Mouse (Mus musculus) ES-Bruce4 (cell line): ENCODE results near the gene Rpl36al. TPM values are rescaled to one million over a fixed set of nuclear protein-coding genes. Genes with fewer than 3 reads are reported as not detected.
A peak's percentile ranks its signal among the peaks of the same experiment; 100 is the strongest.

Experiments used
- H3K27ac ChIP-seq: 2 replicates; pipeline ENCODE4 v1.5.1; 2012; ENCODE audit warnings: low read length, inconsistent platforms; ENCODE audit not compliant: insufficient read depth
- H3K27me3 ChIP-seq: 2 replicates; pipeline ENCODE4 v1.6.1; 2012; ENCODE audit warnings: mild to moderate bottlenecking, low read length, inconsistent platforms; ENCODE audit not compliant: control insufficient read depth, poor library complexity, insufficient read depth, severe bottlenecking
- H3K36me3 ChIP-seq: 2 replicates; pipeline ENCODE4 v1.6.1; 2012; ENCODE audit warnings: inconsistent platforms, mild to moderate bottlenecking, low read length, moderate library complexity; ENCODE audit not compliant: control insufficient read depth, poor library complexity, insufficient read depth, severe bottlenecking
- H3K4me1 ChIP-seq: one replicate; pipeline ENCODE4 v1.8.1; 2011; ENCODE audit warnings: low read length; ENCODE audit not compliant: control insufficient read depth, insufficient read depth
- H3K4me3 ChIP-seq: 2 replicates; pipeline ENCODE4 v1.5.1; 2011; ENCODE audit warnings: low read depth, mild to moderate bottlenecking, low read length
- H3K9ac ChIP-seq: 2 replicates; pipeline ENCODE4 v1.6.1; 2012; ENCODE audit warnings: low read depth, mild to moderate bottlenecking, inconsistent platforms; ENCODE audit not compliant: poor library complexity, severe bottlenecking
- H3K9me3 ChIP-seq: replicated peaks from 2 replicates; pipeline ENCODE4 v1.6.1; 2012; ENCODE audit warnings: mild to moderate bottlenecking, low read length, inconsistent platforms; ENCODE audit not compliant: control insufficient read depth, poor library complexity, insufficient read depth, severe bottlenecking
- CTCF ChIP-seq: IDR thresholded peaks from one replicate; pipeline ENCODE4 v1.8.1; 2011; ENCODE audit warnings: low read depth, low read length
- EP300 ChIP-seq: IDR thresholded peaks from 2 replicates; pipeline ENCODE4 v1.6.1; 2011; ENCODE audit warnings: low read depth, low read length; ENCODE audit not compliant: insufficient read depth
- POLR2A ChIP-seq: IDR thresholded peaks from one replicate; pipeline ENCODE4 v1.8.1; 2011; ENCODE audit warnings: low read length; ENCODE audit not compliant: insufficient read depth
- polyA plus RNA-seq: library from polyadenylated mRNA; stranded (reverse); fragments of >200 nt; gene quantifications from 2 replicates; pipeline ENCODE4 v1.2.4, GENCODE M21; 2011; ENCODE audit warnings: low read depth; ENCODE audit not compliant: missing spikeins, insufficient read depth, insufficient read length

Rpl36al gene
- polyA plus RNA-seq, 1 experiment, result 714 TPM

DNA sequence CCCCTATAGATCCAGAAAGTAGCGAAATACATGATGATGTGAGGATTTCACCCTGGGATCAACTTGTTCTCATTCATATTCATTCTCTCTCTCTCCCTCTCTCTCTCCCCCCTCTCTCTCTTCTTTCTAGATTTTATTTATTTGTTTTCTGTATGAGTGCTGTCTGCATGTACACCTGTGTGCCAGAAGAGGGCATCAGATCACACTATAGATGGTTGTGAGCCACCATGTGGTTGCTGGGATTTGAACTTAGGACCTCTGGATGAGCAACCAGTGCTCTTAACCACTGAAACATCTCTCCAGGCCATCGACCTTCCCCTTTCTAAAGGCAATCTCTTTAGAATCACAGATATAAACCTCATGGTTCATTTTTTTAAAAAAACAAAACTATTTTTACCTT, 24.6 kb upstream of the Rpl36al start:
- TF ChIP-seq CTCF, result peak; percentile 15
- no peak for TF ChIP-seq POLR2A
- H3K27ac ChIP-seq, result no peak overlapping the region
- H3K9me3 ChIP-seq, result no peaks in the 10 kb centered on the region
- H3K4me1 ChIP-seq, result no peaks in the 10 kb centered on the region
- H3K27me3 ChIP-seq, result no peaks in the 10 kb centered on the region
- H3K36me3 ChIP-seq, result peaks cover 12% of the 10 kb centered on the region
- no peak overlapping the region for H3K4me3 ChIP-seq
- H3K9ac ChIP-seq, result no peak overlapping the region

DNA sequence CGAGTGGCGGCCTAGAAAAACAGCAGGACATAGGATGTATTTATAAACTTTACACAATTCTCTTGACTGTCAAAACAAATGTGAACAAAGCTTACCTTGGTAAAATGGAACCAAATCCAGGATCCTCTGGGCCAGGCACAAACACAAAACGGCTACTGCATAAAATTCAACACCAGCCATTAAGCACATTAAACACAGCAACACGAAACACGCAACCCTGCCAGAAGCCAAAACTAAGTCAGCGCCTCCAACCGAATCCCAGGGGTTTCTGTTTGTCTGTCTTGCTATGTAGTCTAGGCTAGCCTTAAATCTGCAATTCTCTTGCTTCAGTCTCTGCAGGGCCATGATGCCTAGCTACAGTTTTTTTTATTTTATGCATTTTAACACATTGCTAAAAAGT, 24.0 kb upstream of the Rpl36al start:
- Histone ChIP-seq H3K4me1 (no peaks in the 10 kb centered on the region), H3K27me3 (no peaks in the 10 kb centered on the region), H3K9ac (no peak overlapping the region), H3K36me3 (peaks cover 8% of the 10 kb centered on the region), H3K4me3 (no peak overlapping the region), H3K27ac (no peak overlapping the region), H3K9me3 (no peaks in the 10 kb centered on the region)
- no peak for TF ChIP-seq POLR2A
- no peak for TF ChIP-seq CTCF
- no peak for TF ChIP-seq EP300

DNA sequence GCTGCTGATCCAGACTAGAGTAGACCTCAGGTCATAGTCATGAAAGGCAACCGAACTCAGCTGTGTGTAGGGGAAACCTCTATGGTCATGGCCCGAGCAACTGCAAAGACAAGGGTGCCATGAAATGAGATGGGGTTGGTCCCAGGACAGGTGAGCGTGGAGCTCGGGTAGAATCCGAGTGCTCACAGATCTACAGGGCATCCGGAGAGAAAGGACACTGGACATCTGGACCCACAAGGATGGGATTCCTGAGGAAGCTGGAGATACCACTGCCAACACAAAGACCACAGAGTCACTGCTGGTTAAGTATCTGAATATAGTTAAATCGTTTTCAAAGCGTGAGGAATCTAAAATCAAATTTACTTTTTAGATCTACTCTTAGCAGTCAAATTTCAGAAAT, 23.5 kb upstream of the Rpl36al start:
- Histone ChIP-seq H3K27ac (no peak overlapping the region), H3K9me3 (no peaks in the 10 kb centered on the region), H3K27me3 (no peaks in the 10 kb centered on the region), H3K4me1 (no peaks in the 10 kb centered on the region), H3K36me3 (peaks cover 8% of the 10 kb centered on the region), H3K4me3 (no peak overlapping the region), H3K9ac (no peak overlapping the region)
- TF ChIP-seq CTCF (no peak), POLR2A (no peak), EP300 (no peak)

DNA sequence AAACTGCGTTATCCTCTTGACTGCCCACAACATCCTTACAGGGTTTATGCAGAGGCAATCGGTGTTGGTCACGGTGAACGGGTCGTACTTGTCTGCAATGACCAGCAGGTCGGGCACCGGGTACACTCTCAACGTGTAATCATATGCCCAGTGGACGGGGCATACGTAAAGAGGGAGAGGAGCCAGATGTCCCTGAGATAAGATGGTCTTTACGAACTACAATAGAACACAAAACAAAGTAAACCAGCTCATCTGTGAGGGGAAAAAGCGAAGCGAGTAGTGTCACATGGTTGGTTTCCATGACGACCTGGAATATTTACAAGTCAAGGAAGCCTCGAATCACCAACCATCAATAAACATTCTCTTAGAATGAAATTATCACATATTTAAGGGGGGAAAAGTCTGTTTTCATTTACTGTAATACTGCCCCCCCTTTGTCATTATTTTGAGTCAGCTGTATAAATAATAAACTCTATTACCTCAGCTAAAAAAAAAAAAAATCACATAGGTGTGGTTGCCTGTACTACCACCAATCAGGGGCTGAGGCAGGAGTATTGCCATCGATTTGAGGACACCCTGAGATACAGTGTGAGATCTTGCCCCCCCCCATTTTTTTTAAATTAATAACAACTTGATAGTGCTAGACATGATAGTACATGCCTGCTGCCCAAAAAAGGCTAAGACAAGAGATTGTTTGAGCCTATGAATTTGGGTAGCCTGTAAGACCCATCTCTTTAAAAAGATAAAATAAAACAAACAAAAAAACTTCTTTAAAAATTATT, 20.4 kb upstream of the Rpl36al start, which contains the start of gene Gm49384:
TSS of gene Gm49384 (minus strand) at position 216 of the 782 bp plus-strand sequence.
- no peaks in the 10 kb centered on the region for H3K27me3 ChIP-seq
- H3K36me3 ChIP-seq, result peaks cover 15% of the 10 kb centered on the region
- no peaks in the 10 kb centered on the region for H3K9me3 ChIP-seq
- no peak within 1 kb of the TSS for H3K9ac ChIP-seq
- TF ChIP-seq POLR2A (no peak), CTCF (no peak), EP300 (no peak)
- H3K4me1 ChIP-seq, result no peaks in the 10 kb centered on the region
- no peak within 1 kb of the TSS for H3K4me3 ChIP-seq
- H3K27ac ChIP-seq, result no peak within 1 kb of the TSS

- Histone ChIP-seq H3K36me3 (peaks cover 11% of the 10 kb centered on the region), H3K4me3 (no peak overlapping the region), H3K9ac (no peak overlapping the region), H3K9me3 (no peaks in the 10 kb centered on the region), H3K27me3 (no peaks in the 10 kb centered on the region), H3K4me1 (peaks cover 1% of the 10 kb centered on the region), H3K27ac (no peak overlapping the region)
- TF ChIP-seq CTCF (no peak), EP300 (no peak), POLR2A (no peak)
These were observed 15.1 kb upstream of the Rpl36al start for GRCm38 (mm10) chr12:69198985-69199384.

- no peak for TF ChIP-seq EP300
- TF ChIP-seq CTCF, result no peak
- TF ChIP-seq POLR2A, result no peak
- no peaks in the 10 kb centered on the region for H3K9me3 ChIP-seq
- H3K27ac ChIP-seq, result no peak within 1 kb of the TSS
- H3K27me3 ChIP-seq, result no peaks in the 10 kb centered on the region
- H3K9ac ChIP-seq, result peak within 1 kb of the TSS; percentile 93
- H3K36me3 ChIP-seq, result peaks cover 9% of the 10 kb centered on the region; the same call in 1 of the 2 replicates
- peaks cover 1% of the 10 kb centered on the region for H3K4me1 ChIP-seq
- peak within 1 kb of the TSS; percentile 97 for H3K4me3 ChIP-seq
These were observed 14.3 kb upstream of the Rpl36al start, which contains the start of gene Dnaaf2 for GRCm38 (mm10) chr12:69198164-69198535. Dnaaf2 (minus strand) TSS chr12:69198429.
